In the genomic region with DNA sequence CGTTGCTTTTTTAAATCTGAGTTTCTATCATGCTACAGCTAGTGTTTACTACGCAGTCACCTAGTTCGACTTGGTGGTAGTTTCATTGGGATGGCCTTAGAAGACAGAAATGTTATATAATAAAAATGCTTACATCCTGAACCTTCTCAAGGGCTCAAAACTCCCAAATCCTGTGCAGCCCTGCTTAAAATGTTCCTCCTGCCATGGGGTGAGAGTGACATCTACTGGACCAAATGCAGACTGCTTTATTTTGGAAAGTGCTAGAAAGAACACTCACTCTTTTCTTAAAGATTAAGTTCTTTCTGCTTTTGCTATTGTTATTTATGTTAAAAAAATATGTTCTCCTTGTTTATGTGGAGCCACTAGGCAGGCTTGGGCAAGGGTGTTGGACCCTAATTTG, we compare ENCODE assay signal across 8 mouse cellular contexts.
A peak's percentile ranks its signal among the peaks of the same experiment; 100 is the strongest.
DNase-seq lines count a peak whose midpoint lies in the region; ATAC-seq and TF ChIP-seq lines count a peak whose summit lies in the region.

No protein-coding gene starts in this region.

- H3K4me1 ChIP-seq in liver, postnatal 0 days (ENCODE audit: insufficient read depth) = no peaks in the 10 kb centered on the region
- H3K4me1 ChIP-seq in cerebellum, adult 2 months (ENCODE audit: control insufficient read depth, insufficient read depth, low read length) = no peaks in the 10 kb centered on the region

- TF ChIP-seq CTCF in liver, postnatal 0 days (IDR thresholded peaks at IDR 0.05; ENCODE audit: low read depth) = peak; percentile 83
- peak; percentile 67; the same call in 1 of the 2 replicates for TF ChIP-seq CTCF in cerebellum, adult 2 months (IDR thresholded peaks at IDR 0.05; ENCODE audit: borderline replicate concordance, insufficient read depth, low read depth, low read length)

- H3K27ac ChIP-seq in liver, postnatal 0 days (ENCODE audit: low read depth) = no peak overlapping the region
- H3K27ac ChIP-seq in cerebellum, adult 2 months (ENCODE audit: insufficient read depth, low read length) = no peak overlapping the region

- no peak overlapping the region for H3K4me2 ChIP-seq in liver, postnatal 0 days (ENCODE audit: low read depth, low read length)

- peak; percentile 7 to 29 for DNase-seq in cerebellum, adult 18-20 months
- no peak for DNase-seq in cerebellum, adult 11 months
- peak; percentile 15 for DNase-seq in liver, postnatal 0 days
- no peak for DNase-seq in liver
- peak; percentile 23 to 26 for DNase-seq in cerebellum, adult 2 months
- peak; percentile 22 to 25 for DNase-seq in heart, postnatal 36 days
- DNase-seq in lung, postnatal 10 days = peak; percentile 41
- peak; percentile 13 to 15 for DNase-seq in spleen, postnatal 36 days (ENCODE audit: low spot score in 2 of 2)

- no peaks in the 10 kb centered on the region for H3K36me3 ChIP-seq in liver, postnatal 0 days (replicated peaks; ENCODE audit: insufficient read depth, low read length)

- no peak for TF ChIP-seq POLR2A in cerebellum, adult 2 months (IDR thresholded peaks at IDR 0.05; ENCODE audit: borderline replicate concordance, insufficient read depth, low read length)

- TF ChIP-seq EP300 in liver, postnatal 0 days (IDR thresholded peaks at IDR 0.05; ENCODE audit: low read depth) = no peak

- H3K9ac ChIP-seq in liver, postnatal 0 days (replicated peaks) = no peak overlapping the region

- WGBS in liver, postnatal 0 days (ENCODE audit: insufficient replicate concordance) = 66% methylated on average over 3 of the region's 3 CpGs
- 57% methylated on average over 3 of the region's 3 CpGs for WGBS in cerebellum, adult 2 months

- H3K4me3 ChIP-seq in liver, postnatal 0 days (ENCODE audit: low read depth, low read length) = no peak overlapping the region
- no peak overlapping the region for H3K4me3 ChIP-seq in cerebellum, adult 2 months (replicated peaks; ENCODE audit: insufficient read depth, low read depth, low read length)

- H3K27me3 ChIP-seq in liver, postnatal 0 days (ENCODE audit: insufficient read depth, low read length) = 0 out of 2 replicates have a peak, but pooled peaks cover 2% of the 10 kb centered on the region
- no peaks in the 10 kb centered on the region for H3K27me3 ChIP-seq in cerebellum, adult 2 months (ENCODE audit: control insufficient read depth, insufficient read depth, low read length)

- intact Hi-C loops in heart, postnatal 36 days (cut with DNase I) = loop anchor here (1.0 to 5.0 kb wide), 3 partner anchors 140 to 485 kb away; no protein-coding TSS in a partner anchor

- no peak for ATAC-seq in liver, postnatal 0 days

- H3K9me3 ChIP-seq in liver, postnatal 0 days (ENCODE audit: low read length) = no peaks in the 10 kb centered on the region

Comparison
In these comparisons a context has a peak if more than half of its experiments do, and no peak if none do; other contexts are left out.
1. DNase-seq: peak in cerebellum, adult 18-20 months (2 of 2), liver, postnatal 0 days (single experiment), cerebellum, adult 2 months (2 of 2), heart, postnatal 36 days (2 of 2), lung, postnatal 10 days (single experiment) and spleen, postnatal 36 days (2 of 2); none in cerebellum, adult 11 months (single experiment) and liver (single experiment).